Mouse (Mus musculus) lung, postnatal 10 days (tissue): ENCODE measurements at regions not wholly inside any gene's neighbourhood (a gene's known extent, or its start where the extent isn't known, plus 50 kb on each side); places are given as distances from the start of the nearest gene placed in this dataset.

Source experiments
- DNase-seq: peaks from one replicate; pipeline ENCODE4 v3.0.0; 2021

DNA sequence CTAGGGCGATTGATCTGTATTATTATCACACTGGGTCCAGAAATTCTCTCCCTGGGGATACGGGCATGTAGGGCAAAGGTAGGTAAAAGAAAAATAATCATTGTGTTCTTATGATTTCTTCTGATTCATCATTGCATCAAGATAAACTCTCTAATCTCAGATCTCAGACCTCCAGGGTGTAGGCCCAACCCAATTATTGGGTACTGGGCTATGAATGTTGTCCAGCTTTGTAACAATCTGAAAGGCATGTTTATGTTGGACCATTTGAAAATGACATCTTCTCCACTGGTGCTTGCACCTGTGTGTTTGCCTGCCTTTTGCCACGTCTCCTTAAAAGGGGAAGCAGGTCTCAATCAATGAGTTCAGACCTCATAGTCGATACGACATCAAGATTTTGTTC lies 95.4 kb upstream of the Egr2 start:
- no peak for DNase-seq

DNA sequence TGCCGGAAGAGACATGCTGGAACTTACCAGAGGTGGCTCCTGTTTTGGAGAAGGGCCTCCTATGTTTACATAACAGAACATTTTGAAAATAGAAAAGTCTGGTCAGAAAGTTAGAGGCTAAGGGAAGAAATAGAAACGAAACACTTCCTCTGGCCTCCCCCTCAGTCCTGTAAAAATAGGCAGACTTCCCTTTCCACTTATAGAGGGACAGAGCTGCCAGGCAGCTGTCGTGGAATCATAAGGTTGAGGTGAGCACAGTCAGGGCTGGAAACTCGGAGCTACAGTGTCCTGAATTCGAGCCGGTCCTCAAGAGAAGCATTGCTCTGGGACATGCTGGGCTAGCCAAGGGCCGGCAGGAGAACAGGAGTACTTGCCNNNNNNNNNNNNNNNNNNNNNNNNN lies 94.0 kb upstream of the Egr2 start:
- DNase-seq: no peak

DNA sequence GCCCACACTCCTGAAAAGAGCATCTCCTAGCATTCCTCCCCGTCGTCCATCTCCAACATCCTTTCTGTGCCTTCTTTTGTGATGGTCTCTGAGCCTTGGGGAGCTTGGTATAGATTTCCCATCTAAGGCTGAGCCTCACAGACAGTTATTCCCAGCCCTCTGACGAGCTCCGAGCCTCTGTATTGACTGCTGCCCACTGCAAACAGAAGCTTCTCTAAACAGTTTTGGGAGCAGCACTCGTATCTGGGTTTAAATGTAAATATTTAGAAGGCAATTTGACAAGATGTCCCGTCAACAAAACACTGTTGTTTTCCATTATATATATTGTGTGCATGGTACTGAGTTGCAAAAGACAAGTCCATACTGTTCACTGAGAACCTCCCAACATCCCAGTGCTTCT lies 86.4 kb upstream of the Egr2 start:
- DNase-seq: no peak

DNA sequence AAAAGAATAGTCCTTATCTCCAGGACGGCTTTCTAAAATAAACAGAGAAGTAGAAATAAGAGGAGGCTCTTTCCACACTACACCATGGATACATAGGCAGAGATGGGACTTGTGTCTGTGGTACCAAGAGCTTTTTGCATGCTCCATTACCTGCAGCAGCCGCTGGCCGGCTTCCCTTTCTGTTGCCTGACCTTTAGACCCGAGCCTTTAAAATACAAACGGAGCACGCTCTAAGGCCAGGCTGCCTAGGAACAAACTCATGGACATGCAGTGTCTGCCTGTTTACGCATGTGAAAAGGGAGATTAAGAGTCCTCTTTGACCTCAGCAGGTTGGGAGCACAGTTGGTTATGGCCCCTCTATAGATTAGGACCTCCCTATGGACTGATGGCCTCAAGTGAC lies 81.1 kb upstream of the Egr2 start:
- no peak for DNase-seq

DNA sequence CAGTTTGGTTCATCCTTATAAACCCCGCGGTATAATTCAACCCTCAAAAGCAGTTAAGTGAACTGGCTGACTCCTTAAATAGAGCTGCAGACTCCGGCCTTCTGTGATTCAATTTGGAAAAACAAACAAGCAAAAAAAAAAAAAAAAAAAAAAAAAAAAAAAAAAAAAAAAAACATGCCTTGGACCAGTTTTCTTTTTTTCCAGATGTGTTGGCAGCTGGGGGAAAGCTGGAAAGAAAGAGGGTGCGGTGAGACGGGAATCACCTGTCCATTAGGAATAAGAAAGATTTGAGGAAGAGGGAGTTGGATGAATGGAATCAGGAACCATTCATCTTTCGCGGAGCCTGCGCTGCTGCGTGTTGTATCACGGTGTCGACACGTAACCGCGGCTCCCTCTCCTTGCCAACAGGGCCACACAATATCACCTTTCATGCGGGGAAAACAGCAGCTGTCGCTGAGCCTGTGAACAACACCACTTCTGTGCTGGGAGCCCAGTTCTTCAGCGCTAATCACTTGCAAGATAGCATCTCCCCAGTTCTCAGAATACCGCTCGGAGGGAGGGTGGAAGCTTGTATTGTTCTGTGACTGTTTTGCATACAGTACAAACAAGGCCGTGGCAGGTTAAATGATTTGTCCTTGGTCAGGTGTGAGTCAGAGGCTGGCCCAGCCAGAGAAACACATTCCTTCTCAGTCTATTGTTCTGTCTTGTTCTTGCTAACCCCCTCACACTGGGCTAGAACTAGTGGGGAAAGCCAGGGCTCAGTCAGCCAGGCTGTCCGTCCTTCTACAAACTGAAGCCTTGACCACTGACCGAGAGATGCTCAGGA lies 76.6 kb upstream of the Egr2 start:
- DNase-seq: no peak

DNA sequence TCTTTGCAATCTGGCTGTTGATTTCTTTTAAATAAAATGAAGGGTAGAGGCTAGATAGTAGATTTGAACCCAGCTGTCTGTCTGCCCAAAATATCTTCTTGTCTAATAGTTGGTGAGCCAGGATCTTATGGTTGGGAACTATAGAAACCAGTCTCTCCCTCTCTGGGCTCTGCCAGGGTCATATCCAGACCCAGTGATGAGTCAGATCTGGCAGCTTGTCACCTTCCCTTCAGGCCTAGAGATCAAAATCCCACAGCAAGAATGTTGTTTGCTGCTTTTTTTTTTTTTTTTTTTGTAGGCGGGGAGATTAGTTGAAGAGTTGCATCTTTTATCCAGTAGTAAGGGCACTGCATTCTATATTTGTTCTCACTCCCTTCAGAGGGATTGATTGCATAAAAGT lies 74.0 kb upstream of the Egr2 start:
- DNase-seq: no peak

DNA sequence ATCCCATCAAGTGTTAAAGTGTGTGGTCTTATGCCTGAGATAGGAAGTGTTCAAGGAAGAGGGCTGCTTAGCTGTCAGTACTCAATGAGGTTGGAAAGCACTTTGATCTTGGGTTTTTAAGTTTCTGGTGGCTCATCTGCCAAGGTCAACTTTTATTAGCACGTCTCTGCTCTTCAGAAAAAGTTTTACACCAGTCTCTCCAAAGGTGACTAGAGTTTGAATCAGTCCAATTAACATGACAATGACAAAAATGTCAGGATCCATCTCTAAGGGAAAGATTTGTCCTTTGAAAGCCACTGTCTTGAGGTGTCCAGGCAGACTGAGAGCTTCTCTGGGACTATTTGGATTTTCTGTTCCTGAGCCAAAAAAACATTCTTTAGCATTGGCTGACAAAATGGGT lies 73.4 kb upstream of the Egr2 start:
- DNase-seq: no peak

DNA sequence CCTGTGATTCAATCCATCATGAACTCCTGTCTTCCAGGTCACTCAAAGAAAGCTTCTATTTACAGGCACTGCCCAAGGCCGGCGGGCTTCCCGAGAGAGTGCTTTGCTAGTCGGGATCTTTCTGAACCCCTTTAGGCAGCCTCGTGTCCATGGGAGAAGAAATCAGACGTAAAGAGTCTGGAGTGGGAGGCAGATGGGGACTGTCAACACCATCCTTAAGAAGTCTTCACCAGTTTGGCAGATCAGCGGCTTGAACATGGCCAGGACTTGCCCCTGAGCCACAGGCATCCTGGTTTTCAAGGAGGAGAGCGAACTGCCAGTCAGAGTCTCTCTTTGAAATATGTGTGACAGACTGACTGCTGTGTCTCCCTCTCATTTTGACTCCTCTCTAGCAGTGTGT lies 66.6 kb upstream of the Egr2 start:
- no peak for DNase-seq

DNA sequence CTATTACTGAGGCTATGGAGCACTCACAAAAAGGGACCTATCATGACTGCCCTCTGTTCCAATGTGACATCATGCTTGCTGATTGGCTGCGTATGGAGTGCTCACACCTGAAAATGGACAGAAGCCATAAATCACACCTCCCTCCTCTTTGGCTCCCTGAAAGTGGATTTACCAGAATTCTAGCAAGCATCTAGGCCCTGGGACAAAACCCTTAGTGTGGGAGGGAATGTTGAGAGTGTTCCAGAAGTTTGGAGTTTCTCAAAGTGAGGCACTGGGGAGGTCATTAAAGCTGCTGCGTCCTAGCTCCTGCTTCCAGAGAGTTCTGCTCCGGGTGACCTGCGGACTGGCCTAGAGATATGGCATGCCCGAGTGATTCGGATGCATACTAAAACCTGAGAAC lies 62.3 kb upstream of the Egr2 start:
- no peak for DNase-seq

DNA sequence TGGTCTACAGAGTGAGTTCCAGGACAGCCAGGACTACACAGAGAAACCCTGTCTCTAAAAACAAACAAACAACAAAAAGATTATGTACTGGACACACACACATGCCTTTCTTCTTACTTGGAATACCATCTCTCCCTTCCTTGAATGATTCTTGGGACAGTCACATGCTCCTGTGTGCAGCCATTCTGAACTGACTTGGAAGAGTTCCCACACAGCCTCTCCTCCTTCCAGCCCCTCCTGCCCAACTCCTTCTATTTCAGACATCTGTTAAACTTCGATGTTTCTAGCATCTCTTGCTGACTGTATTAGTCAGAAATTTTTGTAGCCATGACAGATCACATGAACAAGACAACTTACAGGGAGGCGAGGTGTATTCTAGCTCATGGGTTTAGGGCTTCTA lies 60.9 kb upstream of the Egr2 start:
- DNase-seq: no peak

DNA sequence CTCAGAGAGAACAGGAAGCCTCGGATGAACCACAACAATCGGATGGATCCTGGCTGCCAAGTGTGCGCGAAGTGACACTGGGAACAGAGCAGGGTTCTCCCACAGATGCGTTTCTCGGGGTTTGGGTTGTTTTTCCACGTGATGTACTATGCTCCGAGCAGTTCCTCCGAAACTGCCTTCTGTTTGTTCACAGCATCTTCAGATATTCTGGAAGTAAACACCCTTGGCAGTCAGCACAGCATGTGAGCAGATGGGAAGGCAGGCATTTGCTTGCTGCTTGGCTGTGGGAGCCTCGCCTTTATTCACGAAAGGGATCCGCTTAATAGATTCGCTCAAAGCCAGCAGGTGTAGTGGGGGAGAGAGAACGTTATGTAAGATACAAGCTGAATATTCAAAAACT lies 53.0 kb upstream of the Egr2 start:
- no peak for DNase-seq

DNA sequence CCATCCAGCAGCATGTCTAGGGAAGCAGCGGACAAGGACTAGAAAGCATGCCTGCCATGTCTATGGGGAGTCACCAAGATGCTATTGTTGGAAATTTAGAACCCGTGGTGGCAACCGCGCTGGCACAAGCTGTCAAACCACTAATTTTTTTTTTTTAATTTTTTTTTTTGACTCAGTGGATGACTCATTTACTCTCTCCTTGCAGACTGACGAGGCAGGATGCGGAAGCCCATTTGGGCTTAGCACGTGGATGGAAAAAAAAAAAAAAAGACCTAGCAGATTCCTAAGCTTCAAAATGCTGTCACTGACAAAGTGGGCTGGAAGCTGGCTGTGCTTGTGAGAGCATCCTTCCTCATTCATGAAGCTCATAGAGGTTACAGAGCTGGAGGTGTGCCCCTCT lies 51.9 kb upstream of the Egr2 start:
- DNase-seq: no peak

DNA sequence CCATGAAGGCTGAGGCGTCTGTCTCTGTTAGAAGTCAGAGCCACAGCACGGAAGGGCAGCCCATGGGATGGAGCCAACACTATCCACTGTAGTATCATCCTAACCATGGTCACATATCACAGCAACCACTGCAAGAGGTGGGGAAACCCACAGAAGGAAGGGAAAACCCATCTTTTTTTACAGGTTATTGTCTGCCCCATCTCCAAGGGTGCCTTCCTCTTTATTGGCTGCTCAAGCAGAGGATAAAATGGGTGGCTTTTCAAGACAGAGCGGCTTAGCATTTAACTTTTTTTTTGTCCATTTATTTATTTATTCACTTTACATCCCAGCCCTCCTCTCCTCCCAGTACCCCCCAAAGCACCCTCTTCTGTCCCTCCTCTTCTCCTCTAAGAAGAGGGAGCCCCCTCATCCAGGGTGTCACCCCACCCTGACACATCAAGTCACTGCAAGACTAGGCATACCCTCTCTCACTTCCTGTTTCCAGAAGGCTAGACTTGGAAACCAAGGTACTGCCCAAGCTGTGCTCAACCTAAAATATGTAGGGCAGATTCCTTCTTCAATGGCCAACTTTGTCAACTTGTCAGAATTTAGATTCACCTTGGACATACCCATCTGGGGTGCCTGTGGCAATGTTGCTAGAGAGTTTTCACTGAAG lies 51.1 kb upstream of the Egr2 start:
- no peak for DNase-seq
